Mouse (Mus musculus) embryonic fibroblast, embryonic 13.5 days (primary cell): ENCODE results near the gene Rpl36a.

Experiments
- CTCF ChIP-seq: IDR thresholded peaks from 2 replicates; pipeline ENCODE4 v1.5.1; 2011; ENCODE audit warnings: mild to moderate bottlenecking, control low read depth, low read length, moderate library complexity, borderline replicate concordance; ENCODE audit not compliant: insufficient read depth
- POLR2A ChIP-seq: IDR thresholded peaks from 2 replicates; pipeline ENCODE4 v1.6.1; 2011; ENCODE audit warnings: low read depth, mild to moderate bottlenecking, control low read depth, low read length, moderate library complexity

GRCm38 (mm10) chrX:134553326-134553725 is 32.1 kb upstream of the Rpl36a start:
- TF ChIP-seq CTCF (no peak), POLR2A (no peak)
